ENCODE assay signal across 8 mouse cellular contexts in genomic region chr10:9899816-9900215, GRCm38 (mm10). TPM values are rescaled to one million over a fixed set of nuclear protein-coding genes. Genes with fewer than 3 reads are reported as not detected.
A peak's percentile ranks its signal among the peaks of the same experiment; 100 is the strongest.
DNase-seq lines count a peak whose midpoint lies in the region; ATAC-seq and TF ChIP-seq lines count a peak whose summit lies in the region.

No protein-coding gene starts in this region.

- no peak for ATAC-seq in hindbrain, embryonic 13.5 days (ENCODE audit: low FRiP score)
- no peak for ATAC-seq in lung, postnatal 0 days
- ATAC-seq in stomach, embryonic 15.5 days (ENCODE audit: insufficient read depth, low FRiP score, low read depth) = no peak

- no peak for TF ChIP-seq EP300 in lung, postnatal 0 days (IDR thresholded peaks at IDR 0.05)

- no peaks in the 10 kb centered on the region for H3K9me3 ChIP-seq in ES-E14 (ENCODE audit: control insufficient read depth, insufficient read depth, low read depth, low read length)
- no peaks in the 10 kb centered on the region for H3K9me3 ChIP-seq in hindbrain, embryonic 13.5 days
- no peaks in the 10 kb centered on the region for H3K9me3 ChIP-seq in lung, postnatal 0 days (ENCODE audit: low read length)
- no peaks in the 10 kb centered on the region for H3K9me3 ChIP-seq in stomach, embryonic 15.5 days

- WGBS in kidney, adult 2 months = 16% methylated on average over 15 of the region's 15 CpGs
- 2% methylated on average over 15 of the region's 15 CpGs for WGBS in hindbrain, embryonic 13.5 days
- 7% methylated on average over 15 of the region's 15 CpGs for WGBS in lung, postnatal 0 days
- WGBS in stomach, embryonic 15.5 days = 3% methylated on average over 15 of the region's 15 CpGs

- H3K27me3 ChIP-seq in kidney, adult 2 months (replicated peaks; ENCODE audit: control insufficient read depth, insufficient read depth, low read length) = no peaks in the 10 kb centered on the region
- no peaks in the 10 kb centered on the region for H3K27me3 ChIP-seq in hindbrain, embryonic 13.5 days
- H3K27me3 ChIP-seq in lung, postnatal 0 days (replicated peaks; ENCODE audit: insufficient read depth, low read length) = no peaks in the 10 kb centered on the region
- H3K27me3 ChIP-seq in stomach, embryonic 15.5 days (replicated peaks) = no peaks in the 10 kb centered on the region

- peak overlapping the region; percentile 100 for H3K4me3 ChIP-seq in kidney, adult 2 months (ENCODE audit: insufficient read depth, low read depth, low read length)
- H3K4me3 ChIP-seq in ES-E14 (ENCODE audit: insufficient read depth in 1 of 2, low read depth in 1 of 2, low read length in 2 of 2, poor library complexity in 1 of 2, severe bottlenecking in 1 of 2) = peak overlapping the region; percentile 88 to 89
- H3K4me3 ChIP-seq in cortical plate, adult 2 months (ENCODE audit: insufficient read depth, low read length) = peak overlapping the region; percentile 71
- peak overlapping the region; percentile 84 for H3K4me3 ChIP-seq in hindbrain, embryonic 13.5 days
- peak overlapping the region; percentile 87 for H3K4me3 ChIP-seq in lung, postnatal 0 days (ENCODE audit: low read depth, low read length)
- H3K4me3 ChIP-seq in stomach, embryonic 15.5 days (replicated peaks) = peak overlapping the region; percentile 88

- DNase-seq in kidney, adult 2 months = peak; percentile 27
- DNase-seq in kidney, postnatal 25 days = no peak
- no peak for DNase-seq in ES-E14 (ENCODE audit: low read depth, low spot score)
- DNase-seq in lung, postnatal 0 days (ENCODE audit: low spot score) = peak; percentile 44
- no peak for DNase-seq in testis, postnatal 10 days (ENCODE audit: low spot score)

- H3K4me2 ChIP-seq in hindbrain, embryonic 13.5 days = peak overlapping the region; percentile 77
- H3K4me2 ChIP-seq in lung, postnatal 0 days (replicated peaks; ENCODE audit: low read depth, low read length) = peak overlapping the region; percentile 98
- peak overlapping the region; percentile 97 for H3K4me2 ChIP-seq in stomach, embryonic 15.5 days

- in situ Hi-C loops in ES-E14 (cut with MboI; ENCODE audit: low sequenced_read_pairs in 2 of 2, unreplicated experiment in 2 of 2) = no loop called here

- no peaks in the 10 kb centered on the region for H3K36me3 ChIP-seq in kidney, adult 2 months (ENCODE audit: control insufficient read depth, insufficient read depth, low read length)
- H3K36me3 ChIP-seq in ES-E14 (ENCODE audit: control insufficient read depth, insufficient read depth, low read length, poor library complexity, severe bottlenecking) = no peaks in the 10 kb centered on the region; the same call in 1 of the 2 replicates
- H3K36me3 ChIP-seq in hindbrain, embryonic 13.5 days = no peaks in the 10 kb centered on the region
- H3K36me3 ChIP-seq in lung, postnatal 0 days (ENCODE audit: insufficient read depth, low read length) = no peaks in the 10 kb centered on the region
- H3K36me3 ChIP-seq in stomach, embryonic 15.5 days = no peaks in the 10 kb centered on the region

- no peak for TF ChIP-seq CTCF in kidney, adult 2 months (conservative IDR thresholded peaks at IDR 0.05; ENCODE audit: insufficient read depth, insufficient read length, low read depth, low read length)
- TF ChIP-seq CTCF in cortical plate, adult 2 months (IDR thresholded peaks at IDR 0.05; ENCODE audit: extremely low read depth, insufficient read depth, low read length) = no peak
- TF ChIP-seq CTCF in lung, postnatal 0 days (IDR thresholded peaks at IDR 0.05) = no peak

- no peak overlapping the region for H3K27ac ChIP-seq in kidney, adult 2 months (ENCODE audit: insufficient read depth, low read depth, low read length)
- H3K27ac ChIP-seq in ES-E14 (ENCODE audit: insufficient read depth, low read depth, low read length, poor library complexity, severe bottlenecking) = no peak overlapping the region
- H3K27ac ChIP-seq in cortical plate, adult 2 months (ENCODE audit: insufficient read depth, low read length) = peak overlapping the region; percentile 100; the same call in 1 of the 2 replicates
- H3K27ac ChIP-seq in hindbrain, embryonic 13.5 days = peak overlapping the region; percentile 97; the same call in 1 of the 2 replicates
- no peak overlapping the region for H3K27ac ChIP-seq in lung, postnatal 0 days (ENCODE audit: low read length)
- H3K27ac ChIP-seq in stomach, embryonic 15.5 days = no peak overlapping the region

- no peak overlapping the region for H3K9ac ChIP-seq in ES-E14 (ENCODE audit: insufficient read depth, low read depth, low read length, poor library complexity, severe bottlenecking)
- peak overlapping the region; percentile 96 for H3K9ac ChIP-seq in hindbrain, embryonic 13.5 days
- peak overlapping the region; percentile 83; the same call in 1 of the 2 replicates for H3K9ac ChIP-seq in lung, postnatal 0 days (replicated peaks; ENCODE audit: low read depth)
- no peak overlapping the region for H3K9ac ChIP-seq in stomach, embryonic 15.5 days

- TF ChIP-seq POLR2A in kidney, adult 2 months (IDR thresholded peaks at IDR 0.05; ENCODE audit: low read depth, low read length) = no peak
- no peak for TF ChIP-seq POLR2A in cortical plate, adult 2 months (IDR thresholded peaks at IDR 0.05; ENCODE audit: extremely low read depth, insufficient read depth, low read length)

- peaks cover 10% of the 10 kb centered on the region for H3K4me1 ChIP-seq in kidney, adult 2 months (ENCODE audit: control insufficient read depth, insufficient read depth, low read length)
- H3K4me1 ChIP-seq in ES-E14 (ENCODE audit: control insufficient read depth in 2 of 2, insufficient read depth in 2 of 2, low read length in 2 of 2, poor library complexity in 1 of 2) = no peaks in the 10 kb centered on the region
- H3K4me1 ChIP-seq in cortical plate, adult 2 months (ENCODE audit: control insufficient read depth, insufficient read depth, low read length) = peaks cover under 1% of the 10 kb centered on the region; the same call in 1 of the 2 replicates
- peaks cover 23% of the 10 kb centered on the region for H3K4me1 ChIP-seq in hindbrain, embryonic 13.5 days (replicated peaks)
- H3K4me1 ChIP-seq in lung, postnatal 0 days (ENCODE audit: insufficient read depth, low read depth, low read length) = peaks cover 5% of the 10 kb centered on the region; the same call in 1 of the 2 replicates
- H3K4me1 ChIP-seq in stomach, embryonic 15.5 days = 0 out of 2 replicates have a peak, but pooled peaks cover 5% of the 10 kb centered on the region

TF ChIP-seq in ES-E14, 5 proteins besides CTCF, POLR2A, EP300 and RAD21:
- TF ChIP-seq ZNF384 (IDR thresholded peaks at IDR 0.05; ENCODE audit: low read depth, low read length) = no peak
- no peak for TF ChIP-seq CHD2 (IDR thresholded peaks at IDR 0.05; ENCODE audit: low read depth, low read length)
- TF ChIP-seq HCFC1 (IDR thresholded peaks at IDR 0.05; ENCODE audit: borderline replicate concordance, insufficient read depth, low read length) = no peak
- TF ChIP-seq ZC3H11A (IDR thresholded peaks at IDR 0.05; ENCODE audit: borderline replicate concordance, low read depth, low read length) = no peak
- no peak for TF ChIP-seq MAFK (IDR thresholded peaks at IDR 0.05; ENCODE audit: insufficient read depth, low read depth, low read length)

RNA-seq across cellular contexts. Expression of gene Stxbp5, which starts 1.1 kb away (rescaled TPM):
- polyA plus RNA-seq in kidney, adult 2 months (2012; rRNA removed) = 11.1 and 13.7 TPM in 2 replicates
- 4.2 and 4.4 TPM in 2 replicates for total RNA-seq in ES-E14 (2012; rRNA removed)
- polyA plus RNA-seq in cortical plate, adult 2 months (2012; rRNA removed) = 31.9 and 36.5 TPM in 2 replicates
- 7.5 and 7.8 TPM in 2 replicates for polyA plus RNA-seq in hindbrain, embryonic 13.5 days (2015; fragmentation: Nextera tagmentation; extraction: Ambion mirVana)
- polyA plus RNA-seq in lung, postnatal 0 days (2015; fragmentation: Nextera tagmentation; extraction: Ambion mirVana) = 3.0 and 3.1 TPM in 2 replicates
- polyA plus RNA-seq in stomach, embryonic 15.5 days (2015; fragmentation: Nextera tagmentation; extraction: Ambion mirVana) = 6.3 TPM in 2 replicates

Comparison
In these comparisons a context has a peak if more than half of its experiments do, and no peak if none do; other contexts are left out.
1. DNase-seq: peak in kidney, adult 2 months (single experiment) and lung, postnatal 0 days (single experiment); none in kidney, postnatal 25 days (0 of 2), ES-E14 (single experiment) and testis, postnatal 10 days (single experiment).
2. H3K27ac ChIP-seq: peak in cortical plate, adult 2 months (single experiment) and hindbrain, embryonic 13.5 days (single experiment); none in kidney, adult 2 months (single experiment), ES-E14 (single experiment), lung, postnatal 0 days (single experiment) and stomach, embryonic 15.5 days (single experiment).
3. H3K9ac ChIP-seq: peak in hindbrain, embryonic 13.5 days (single experiment) and lung, postnatal 0 days (single experiment); none in ES-E14 (single experiment) and stomach, embryonic 15.5 days (single experiment).
4. Peak in every context shown above with its lines, with median percentiles within 50 percentile points of each other: H3K4me3 ChIP-seq and H3K4me2 ChIP-seq.